Mouse (Mus musculus): Measurements from ENCODE around the gene B3gat2.

DNA sequence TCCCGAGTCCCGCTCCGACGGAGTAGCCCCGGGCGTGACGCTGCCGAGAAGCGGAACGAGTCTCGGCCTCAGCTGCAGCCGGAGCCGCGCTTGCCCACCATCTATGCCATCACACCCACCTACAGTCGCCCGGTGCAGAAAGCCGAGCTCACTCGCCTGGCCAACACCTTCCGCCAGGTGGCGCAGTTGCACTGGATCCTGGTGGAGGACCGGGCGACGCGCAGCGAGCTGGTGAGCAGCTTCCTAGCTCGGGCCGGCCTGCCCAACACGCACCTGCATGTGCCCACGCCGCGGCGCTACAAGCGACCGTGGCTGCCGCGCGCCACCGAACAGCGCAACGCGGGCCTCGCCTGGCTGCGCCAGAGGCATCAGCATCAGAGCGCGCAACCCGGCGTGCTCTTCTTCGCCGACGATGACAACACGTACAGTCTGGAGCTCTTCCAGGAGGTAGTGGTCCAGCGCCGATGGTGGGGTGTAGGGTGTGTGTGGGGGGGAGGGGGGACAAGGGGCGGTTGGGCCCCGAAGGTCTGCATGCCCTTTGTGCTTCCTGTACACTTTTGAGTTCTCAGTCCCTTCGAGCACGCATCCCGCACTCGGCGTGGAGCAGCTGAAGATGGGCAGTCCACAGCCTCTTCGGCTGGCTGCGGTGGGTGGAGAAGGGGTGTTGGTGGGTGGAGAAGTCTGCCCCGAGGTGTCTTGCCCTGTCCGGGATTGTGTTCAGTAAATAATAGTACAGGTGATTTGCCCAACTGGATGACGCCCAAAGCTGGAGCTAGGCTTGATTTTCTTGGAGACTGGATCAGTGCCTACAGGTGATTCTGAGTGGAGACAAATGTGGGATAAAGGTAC is 1.5 kb downstream of the B3gat2 start:
- TF ChIP-seq CTCF (IDR thresholded peaks at IDR 0.05; ENCODE audit: low read depth, low read length), result peak; percentile 60
- TF ChIP-seq POLR2A (IDR thresholded peaks at IDR 0.05; ENCODE audit: borderline replicate concordance, low read depth, low read length), result no peak
